Mouse (Mus musculus): Measurements from ENCODE around the gene Akap13.

GRCm38 (mm10) chr7:75759992-75760514, 304.7 kb downstream of the Akap13 start:
- TF ChIP-seq CTCF (IDR thresholded peaks at IDR 0.05; ENCODE audit: low read depth, low read length) (no peak), POLR2A (IDR thresholded peaks at IDR 0.05; ENCODE audit: extremely low read depth, insufficient read depth, low read length) (no peak)
